Mouse (Mus musculus): ENCODE results near the gene Bcl2l15. TPM values are rescaled to one million over a fixed set of nuclear protein-coding genes. Genes with fewer than 3 reads are reported as not detected.
"Not testable (repeated sequence)": the region's sequence is repeated elsewhere in the genome, so short reads cannot be mapped to it uniquely, and the experiment has no call there.

Bcl2l15 gene
- total RNA-seq (2021): under 1 TPM; 0.36 to 0.66 TPM
- long read RNA-seq, experiment 1: 0 reads
- long read RNA-seq, experiment 2: 0 reads

GRCm38 (mm10) chr3:103832426-103832825 is at the start of gene Bcl2l15:
TSS of gene Bcl2l15 (plus strand) at chr3:103832601.
- DNase-seq (ENCODE audit: low spot score in 2 of 2): no peak
- intact Hi-C loops (cut with DNase I): no loop called here

GRCm38 (mm10) chr3:103782844-103783609 is 49.4 kb upstream of the Bcl2l15 start:
- intact Hi-C loops (cut with DNase I): no loop called here
- DNase-seq (ENCODE audit: low spot score in 2 of 2): no peak

DNA sequence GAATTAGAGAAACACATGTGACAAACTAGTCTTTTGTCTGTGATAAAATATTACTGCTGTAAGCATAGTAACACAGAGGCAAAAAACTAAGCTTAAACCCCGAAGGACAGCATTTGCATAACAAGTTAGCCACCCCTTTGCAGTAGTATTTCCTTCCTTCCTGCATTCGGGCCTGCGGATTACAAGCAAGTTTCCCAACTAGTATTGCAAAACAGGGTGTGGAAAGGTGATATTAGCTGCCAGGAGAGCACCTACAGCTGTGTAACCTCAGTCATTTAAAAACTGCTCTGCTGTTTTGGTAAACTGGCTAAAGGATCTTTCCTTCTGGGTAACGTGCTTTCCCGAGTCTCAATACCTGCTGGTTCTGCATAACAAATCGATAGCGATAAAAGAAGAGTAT is 45.2 kb upstream of the Bcl2l15 start:
- intact Hi-C loops (cut with DNase I): no loop called here
- DNase-seq (ENCODE audit: low spot score in 2 of 2): no peak

GRCm38 (mm10) chr3:103789096-103789495 is 43.3 kb upstream of the Bcl2l15 start:
- intact Hi-C loops (cut with DNase I): no loop called here
- DNase-seq (ENCODE audit: low spot score in 2 of 2): no peak

GRCm38 (mm10) chr3:103789891-103790345 is 42.5 kb upstream of the Bcl2l15 start:
- DNase-seq (ENCODE audit: low spot score in 2 of 2): peak in 1 of 2 experiments; percentile 26
- intact Hi-C loops (cut with DNase I): no loop called here

- intact Hi-C loops (cut with DNase I): loop anchor here (1.0 kb wide), 1 partner anchor 19 kb away; the partner anchor contains the start of genes Ap4b1, Dclre1b and Gm43064
- peak in 1 of 2 experiments; percentile 24 for DNase-seq (ENCODE audit: low spot score in 2 of 2)
Measured at GRCm38 (mm10) chr3:103790346-103791145, 41.9 kb upstream of the Bcl2l15 start.

DNA sequence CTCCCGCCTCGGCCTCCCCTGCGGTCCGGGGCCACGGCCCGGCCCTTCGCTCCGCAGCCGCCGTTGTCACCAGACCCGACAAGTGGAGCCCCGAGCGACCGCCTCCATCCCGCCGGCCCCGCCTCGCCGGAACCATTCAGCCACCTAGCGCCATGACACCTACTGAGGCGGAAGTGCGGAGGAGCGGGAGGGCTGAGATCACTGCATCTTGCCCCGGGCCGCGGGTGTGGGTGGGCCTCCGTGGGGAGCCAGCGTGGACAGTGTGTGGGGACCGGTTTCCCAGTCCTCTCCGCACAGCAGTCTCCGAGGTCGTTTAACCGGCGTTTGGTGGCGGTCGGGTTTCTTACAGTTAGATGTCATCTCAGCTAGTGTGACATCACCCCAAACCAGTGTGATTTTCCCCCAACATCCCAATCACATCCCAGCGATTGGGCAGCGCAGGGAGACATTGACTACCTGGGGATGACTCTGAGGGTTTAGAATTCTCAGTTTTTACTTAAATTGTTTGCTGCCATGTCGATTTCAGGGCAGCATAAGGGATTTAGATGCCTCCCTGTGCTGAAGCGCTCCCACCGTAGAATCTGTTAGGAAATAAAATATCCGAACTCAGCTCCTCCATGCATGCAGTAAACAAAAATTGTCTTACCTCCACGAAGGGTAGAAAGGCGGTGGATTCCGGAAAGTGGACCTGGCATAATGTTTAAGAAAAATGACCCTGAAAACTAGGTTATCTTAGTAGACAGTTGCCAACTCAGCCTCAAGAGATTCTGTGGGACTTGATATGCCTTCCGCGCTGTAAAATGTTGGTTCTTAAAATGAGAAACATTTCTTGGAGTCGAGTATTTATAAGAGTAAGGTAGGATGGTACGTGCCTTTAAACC is 40.9 kb upstream of the Bcl2l15 start, which contains the start of gene Hipk1:
TSS of gene Hipk1 (minus strand) at position 334 of the 881 bp plus-strand sequence.
- peak; percentile 93 to 94 for DNase-seq (ENCODE audit: low spot score in 2 of 2)
- intact Hi-C loops (cut with DNase I): loop anchor here (1.0 kb wide), 1 partner anchor 18 kb away; the partner anchor contains the start of genes Ap4b1, Dclre1b and Gm43064

- intact Hi-C loops (cut with DNase I); DNase-seq (ENCODE audit: low spot score in 2 of 2): not testable (repeated sequence)
Measured at GRCm38 (mm10) chr3:103792111-103792406, 40.3 kb upstream of the Bcl2l15 start.

- DNase-seq (ENCODE audit: low spot score in 2 of 2): no peak
- intact Hi-C loops (cut with DNase I): no loop called here
Measured at GRCm38 (mm10) chr3:103792566-103792965, 39.8 kb upstream of the Bcl2l15 start.

- intact Hi-C loops (cut with DNase I): no loop called here
- no peak for DNase-seq (ENCODE audit: low spot score in 2 of 2)
Measured at GRCm38 (mm10) chr3:103796389-103796788, 36.0 kb upstream of the Bcl2l15 start.

DNA sequence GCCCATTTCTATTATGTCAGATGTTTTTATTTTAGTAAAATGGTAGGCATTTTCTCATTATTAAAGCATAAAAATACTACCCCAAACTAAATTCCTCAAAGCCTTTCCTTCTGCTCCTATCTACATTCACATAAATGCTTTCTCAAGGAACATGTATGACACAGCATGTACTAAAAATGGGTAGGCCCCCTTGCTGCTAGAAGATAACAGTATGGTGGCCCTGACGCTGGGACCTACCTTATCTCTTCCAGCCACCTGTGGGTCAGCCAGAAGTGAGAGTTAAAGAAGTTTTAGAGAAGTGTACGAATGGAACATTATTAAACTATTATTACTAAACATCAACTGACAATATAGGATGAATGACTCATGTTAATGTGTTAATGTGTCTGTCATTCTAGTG is 32.9 kb upstream of the Bcl2l15 start:
- DNase-seq (ENCODE audit: low spot score in 2 of 2): no peak
- intact Hi-C loops (cut with DNase I): no loop called here

DNA sequence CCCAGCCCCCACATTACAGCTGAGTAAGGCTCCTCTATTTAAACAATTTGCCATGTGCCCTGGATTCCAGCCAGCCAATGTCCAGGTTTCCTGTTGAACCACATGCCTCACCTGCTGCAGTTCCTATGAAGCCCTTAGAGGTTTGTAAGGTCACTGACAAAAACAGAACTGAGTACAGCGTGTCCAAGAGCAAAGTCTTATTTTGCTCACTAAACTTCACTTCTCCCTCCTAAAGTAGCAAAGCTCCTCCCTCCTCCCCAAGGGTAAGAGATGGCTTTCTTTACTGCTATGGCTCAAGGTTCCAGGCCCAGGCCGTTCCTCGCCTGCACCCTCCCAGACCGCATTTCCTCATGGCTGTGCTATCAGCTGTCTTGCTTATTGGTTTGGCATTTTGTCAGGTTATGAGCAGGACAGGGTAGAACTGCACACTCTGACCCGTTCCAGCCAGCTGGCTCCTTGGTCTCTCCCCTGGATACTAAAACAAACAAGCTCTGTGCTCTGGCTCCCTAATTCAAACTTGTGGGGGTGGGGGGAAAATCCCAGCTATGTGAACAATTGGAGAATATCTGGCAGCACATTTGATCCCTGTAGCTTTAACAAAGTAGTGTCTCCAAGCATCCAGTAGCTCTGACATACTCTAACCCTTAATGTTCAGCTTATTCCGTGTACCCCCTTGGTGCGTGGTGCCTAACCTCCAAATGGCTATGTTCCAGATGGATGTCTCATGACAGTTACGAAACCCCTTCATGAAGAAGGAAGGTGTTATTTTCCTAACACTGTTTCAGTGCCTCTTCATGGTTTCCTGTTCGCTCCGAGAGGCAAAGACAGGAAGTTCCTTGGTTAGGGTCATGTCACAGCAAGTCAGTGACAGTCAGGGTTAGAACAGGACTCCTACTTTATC is 30.5 kb upstream of the Bcl2l15 start:
- peak; percentile 54 to 80 for DNase-seq (ENCODE audit: low spot score in 2 of 2)
- intact Hi-C loops (cut with DNase I): no loop called here

- no peak for DNase-seq (ENCODE audit: low spot score in 2 of 2)
- intact Hi-C loops (cut with DNase I): no loop called here
Measured at GRCm38 (mm10) chr3:103802861-103803260, 29.5 kb upstream of the Bcl2l15 start.

- intact Hi-C loops (cut with DNase I): no loop called here
Measured at GRCm38 (mm10) chr3:103805671-103806070, 26.7 kb upstream of the Bcl2l15 start.

DNA sequence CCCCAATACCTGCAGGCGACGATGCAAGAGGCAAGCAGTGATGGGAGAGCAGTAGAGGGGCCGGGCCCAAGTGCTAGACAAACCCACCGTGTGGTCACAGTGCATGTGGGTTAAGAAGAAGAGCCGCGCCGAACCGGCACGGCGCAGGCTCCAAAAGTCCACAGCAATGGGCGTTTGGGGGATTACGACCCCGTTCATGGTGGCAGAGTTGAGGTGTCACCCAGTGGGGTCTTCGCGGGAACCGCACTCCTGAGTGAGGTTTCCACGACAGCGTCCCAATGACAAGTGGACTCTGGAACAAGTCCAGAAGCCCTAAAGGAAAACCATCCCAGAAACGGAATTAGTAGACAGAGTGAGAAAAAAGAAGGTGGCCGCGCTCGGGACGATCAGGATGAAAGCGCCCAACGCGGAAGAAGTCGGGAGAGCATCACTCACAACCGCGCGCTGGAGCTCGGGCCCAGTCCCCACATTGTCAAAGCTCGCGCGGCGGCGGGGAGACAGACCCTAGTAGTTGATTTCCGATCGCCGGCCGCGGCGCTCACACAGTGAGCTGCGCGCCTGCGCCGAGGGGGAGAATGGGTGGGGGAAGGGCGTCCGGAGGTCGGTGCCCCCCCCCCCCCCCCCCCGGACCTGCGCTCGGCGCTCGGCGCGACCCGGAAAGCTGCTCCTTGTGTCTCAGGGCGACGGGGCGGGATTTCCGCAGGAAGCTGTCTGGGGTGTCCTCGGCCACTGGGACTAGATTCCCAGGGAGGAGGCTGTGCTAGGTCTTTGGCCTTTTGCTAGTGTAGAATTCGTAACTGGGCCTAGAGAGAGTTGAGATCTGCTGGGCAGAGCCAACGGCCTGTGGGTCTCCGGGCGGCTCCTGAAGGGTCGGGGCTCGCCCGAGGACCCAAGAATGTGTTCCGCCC is 23.3 kb upstream of the Bcl2l15 start, which contains the start of the genes Dclre1b, Ap4b1 and Gm43064:
TSS of gene Dclre1b (minus strand) at position 554 of the 908 bp plus-strand sequence.
TSS of gene Ap4b1 (plus strand) at position 630 of the 908 bp plus-strand sequence.
TSS of gene Gm43064 (plus strand) at position 683 of the 908 bp plus-strand sequence.
- intact Hi-C loops (cut with DNase I): loop anchor here (1.0 kb wide), 1 partner anchor 18 kb away; the partner anchor contains the start of gene Hipk1
- DNase-seq (ENCODE audit: low spot score in 2 of 2): peak; percentile 88 to 91

More at GRCm38 (mm10) chr3:103805671-103806070, 26.7 kb upstream of the Bcl2l15 start:
- no peak for DNase-seq (ENCODE audit: low spot score in 2 of 2)

GRCm38 (mm10) chr3:103809799-103810150 is 22.6 kb upstream of the Bcl2l15 start:
- intact Hi-C loops (cut with DNase I): loop anchor here (1.0 kb wide), 1 partner anchor 18 kb away; the partner anchor contains the start of gene Hipk1
- DNase-seq (ENCODE audit: low spot score in 2 of 2): no peak

- intact Hi-C loops (cut with DNase I): no loop called here
- no peak for DNase-seq (ENCODE audit: low spot score in 2 of 2)
Measured at GRCm38 (mm10) chr3:103810967-103811366, 21.4 kb upstream of the Bcl2l15 start.
